Mouse (Mus musculus) kidney, embryonic 15.5 days (tissue): Measurements from ENCODE around the gene Rbm41. TPM values are rescaled to one million over a fixed set of nuclear protein-coding genes. Genes with fewer than 3 reads are reported as not detected.

Experiments
- ATAC-seq: fragments of 200-750 bp; cut with Nextera tagmentation; replicated peaks from 2 replicates; pipeline ENCODE4 v1.8.0; 2017; ENCODE audit warnings: moderate TSS enrichment; ENCODE audit not compliant: low FRiP score
- H3K27ac ChIP-seq: fragments of 300-500 bp; sonication (generic); 2 replicates; pipeline ENCODE4 v1.5.1; 2015; ENCODE audit warnings: mild to moderate bottlenecking, inconsistent platforms
- H3K27me3 ChIP-seq: fragments of 300-500 bp; sonication (generic); 2 replicates; pipeline ENCODE4 v1.6.1; 2015; ENCODE audit warnings: inconsistent platforms
- H3K36me3 ChIP-seq: fragments of 300-500 bp; sonication (generic); 2 replicates; pipeline ENCODE4 v1.6.1; 2015; ENCODE audit warnings: inconsistent platforms
- H3K4me1 ChIP-seq: fragments of 300-500 bp; sonication (generic); 2 replicates; pipeline ENCODE4 v1.6.1; 2015; ENCODE audit warnings: inconsistent platforms
- H3K4me2 ChIP-seq: fragments of 300-500 bp; sonication (generic); 2 replicates; pipeline ENCODE4 v1.6.1; 2015; ENCODE audit warnings: moderate library complexity, mild to moderate bottlenecking, inconsistent platforms
- H3K4me3 ChIP-seq: fragments of 300-500 bp; sonication (generic); replicated peaks from 2 replicates; pipeline ENCODE4 v1.5.1; 2015; ENCODE audit warnings: mild to moderate bottlenecking, inconsistent platforms
- H3K9ac ChIP-seq: fragments of 300-500 bp; sonication (generic); 2 replicates; pipeline ENCODE4 v1.6.1; 2015; ENCODE audit warnings: mild to moderate bottlenecking, inconsistent platforms
- H3K9me3 ChIP-seq: fragments of 300-500 bp; sonication (generic); replicated peaks from 2 replicates; pipeline ENCODE4 v1.6.1; 2016; ENCODE audit warnings: inconsistent platforms
- WGBS: fragments of 180-500 bp; shearing (Covaris S2); methylation state at CpG from one replicate; pipeline ENCODE4 v1.1.7; 2015; ENCODE audit warnings: mixed read lengths; 5-methylcytosine and 5-hydroxymethylcytosine counted together
- polyA plus RNA-seq: library from polyadenylated mRNA; unstranded; fragments of >200 nt; fragmentation: Nextera tagmentation; extraction: Ambion mirVana; gene quantifications from 2 replicates; pipeline ENCODE4 v1.2.1, GENCODE M21; 2015

Rbm41 gene
- polyA plus RNA-seq, 1 experiment from 2014 or later: 4.5 TPM

GRCm38 (mm10) chrX:139870300-139870711 is 128.1 kb downstream of the Rbm41 start:
- Histone ChIP-seq H3K4me1 (0 out of 2 replicates have a peak, but pooled peaks cover 2% of the 10 kb centered on the region), H3K9me3 (no peaks in the 10 kb centered on the region), H3K27me3 (peaks cover 36% of the 10 kb centered on the region), H3K4me3 (peak overlapping the region; percentile 60), H3K27ac (no peak overlapping the region), H3K36me3 (no peaks in the 10 kb centered on the region), H3K9ac (no peak overlapping the region), H3K4me2 (peak overlapping the region; percentile 82)
- ATAC-seq: peak; percentile 72; the same call in 1 of the 2 replicates
- 18% methylated on average over 15 of the region's 15 CpGs for WGBS

GRCm38 (mm10) chrX:139859402-139859801 is 139.0 kb downstream of the Rbm41 start:
- Histone ChIP-seq H3K4me3 (no peak overlapping the region), H3K36me3 (no peaks in the 10 kb centered on the region), H3K4me1 (no peaks in the 10 kb centered on the region), H3K9me3 (no peaks in the 10 kb centered on the region), H3K27me3 (peaks cover 18% of the 10 kb centered on the region), H3K27ac (no peak overlapping the region), H3K4me2 (no peak overlapping the region), H3K9ac (no peak overlapping the region)
- WGBS: 76% methylated on average over 5 of the region's 5 CpGs
- ATAC-seq: no peak

- H3K27ac ChIP-seq: no peak overlapping the region
- no peak overlapping the region for H3K4me2 ChIP-seq
- H3K4me1 ChIP-seq: no peaks in the 10 kb centered on the region
- WGBS: 96% methylated on average over 4 of the region's 4 CpGs
- H3K9me3 ChIP-seq: no peaks in the 10 kb centered on the region
- no peak overlapping the region for H3K9ac ChIP-seq
- no peak overlapping the region for H3K4me3 ChIP-seq
- peaks cover 10% of the 10 kb centered on the region for H3K27me3 ChIP-seq
- ATAC-seq: no peak
- H3K36me3 ChIP-seq: no peaks in the 10 kb centered on the region
Measured at GRCm38 (mm10) chrX:139854795-139855194, 143.6 kb downstream of the Rbm41 start.

- no peaks in the 10 kb centered on the region for H3K9me3 ChIP-seq
- 80% methylated on average over 6 of the region's 6 CpGs for WGBS
- no peak overlapping the region for H3K27ac ChIP-seq
- H3K36me3 ChIP-seq: no peaks in the 10 kb centered on the region
- no peaks in the 10 kb centered on the region for H3K4me1 ChIP-seq
- no peak overlapping the region for H3K9ac ChIP-seq
- H3K27me3 ChIP-seq: peaks cover 17% of the 10 kb centered on the region; the same call in 1 of the 2 replicates
- no peak overlapping the region for H3K4me3 ChIP-seq
- no peak for ATAC-seq
- H3K4me2 ChIP-seq: no peak overlapping the region
Measured at GRCm38 (mm10) chrX:139841091-139841490, 157.3 kb downstream of the Rbm41 start.

Other genes with a start within 250 kb of the Rbm41 start
- 0.42 TPM in 1 of 2 replicates, not detected in the other for gene Ripply1, start 216.2 kb downstream of the Rbm41 start, polyA plus RNA-seq
- 31.2 and 31.6 TPM in 2 replicates for gene Cldn2, start 197.8 kb downstream of the Rbm41 start, polyA plus RNA-seq
- 12.7 and 13.8 TPM in 2 replicates for gene Morc4, start 126.9 kb downstream of the Rbm41 start, polyA plus RNA-seq
- gene Nup62cl, start 64.1 kb upstream of the Rbm41 start, polyA plus RNA-seq: 2.7 and 3.3 TPM in 2 replicates
- gene Pih1h3b, start 64.3 kb upstream of the Rbm41 start, polyA plus RNA-seq: not detected in 2 replicates